Mouse (Mus musculus) layer of hippocampus, adult 8-10 months (tissue): ENCODE measurements around the gene Lsm14b. TPM values are rescaled to one million over a fixed set of nuclear protein-coding genes. Genes with fewer than 3 reads are reported as not detected.

Experiments
- DNase-seq, 2 experiments: peaks; one replicate each; pipeline ENCODE4 v3.0.0; 2022; ENCODE audit warnings: low spot score in 2 of 2
- total RNA-seq, 4 experiments: library from RNA; stranded (reverse); gene quantifications; 2 replicates each; pipeline ENCODE4 v1.2.4; 2022

Lsm14b gene
- 10 to 100 TPM; 83.3 to 97.9 (median 92.6) TPM for total RNA-seq

DNA sequence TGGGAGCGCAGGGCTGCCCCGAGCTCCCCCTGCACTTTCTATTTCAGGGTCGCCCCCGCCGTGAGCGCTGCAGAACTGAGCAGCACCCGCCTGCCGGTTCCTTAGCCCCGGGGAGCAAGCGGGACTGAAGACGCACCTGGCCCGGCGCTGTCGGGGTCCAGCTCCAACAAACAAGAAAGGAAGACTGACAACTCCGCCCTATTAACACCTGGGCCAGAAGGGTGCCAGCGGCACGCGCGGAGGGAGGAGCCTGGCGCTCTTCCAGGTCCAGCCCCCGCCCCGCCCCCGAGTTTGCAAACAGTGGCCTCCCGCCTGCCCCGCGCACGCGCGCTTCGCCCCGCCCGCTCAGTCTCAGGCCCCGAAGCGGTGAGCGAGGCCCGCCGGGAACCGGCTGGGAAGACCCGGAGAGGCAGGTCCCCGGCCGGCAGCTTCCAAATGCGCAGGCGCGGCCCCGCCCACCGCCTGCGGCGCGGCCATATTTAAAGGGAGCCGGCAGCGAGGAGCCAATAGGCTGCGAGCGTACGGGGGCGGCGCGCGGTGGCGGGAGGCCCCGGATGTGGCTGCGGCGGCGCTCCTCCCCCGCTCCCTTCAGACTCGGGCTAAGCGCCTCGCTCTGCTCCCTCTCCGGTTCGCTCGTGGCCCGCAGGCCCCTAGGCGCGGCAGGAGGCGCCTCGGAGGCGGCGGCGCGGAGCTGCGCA, at the start of gene Lsm14b:
TSS of gene Lsm14b (plus strand) at position 587 of the 698 bp plus-strand sequence.
- peak; percentile 97 to 99 for DNase-seq

DNA sequence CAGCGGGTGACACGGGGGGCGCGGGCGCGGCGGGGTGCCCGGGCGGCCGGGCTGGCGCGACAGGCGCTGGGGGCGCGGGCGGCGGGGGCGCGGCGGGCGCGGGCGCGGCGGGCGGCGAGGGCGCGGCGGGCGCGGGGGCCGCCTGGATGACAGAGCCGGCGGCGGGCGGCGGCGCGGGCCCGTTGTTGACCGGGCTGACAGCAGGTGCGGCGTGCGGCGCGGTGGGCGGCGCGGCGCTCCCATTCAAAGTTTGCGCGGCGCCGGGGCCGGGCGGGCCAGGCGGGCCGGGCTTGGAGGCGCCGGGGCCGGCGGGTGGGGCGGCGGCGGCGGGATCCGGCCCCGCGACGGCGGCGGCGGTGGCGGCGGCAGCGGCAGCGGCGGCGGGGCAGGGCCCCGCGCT, 48.9 kb upstream of the Lsm14b start:
- no peak for DNase-seq

DNA sequence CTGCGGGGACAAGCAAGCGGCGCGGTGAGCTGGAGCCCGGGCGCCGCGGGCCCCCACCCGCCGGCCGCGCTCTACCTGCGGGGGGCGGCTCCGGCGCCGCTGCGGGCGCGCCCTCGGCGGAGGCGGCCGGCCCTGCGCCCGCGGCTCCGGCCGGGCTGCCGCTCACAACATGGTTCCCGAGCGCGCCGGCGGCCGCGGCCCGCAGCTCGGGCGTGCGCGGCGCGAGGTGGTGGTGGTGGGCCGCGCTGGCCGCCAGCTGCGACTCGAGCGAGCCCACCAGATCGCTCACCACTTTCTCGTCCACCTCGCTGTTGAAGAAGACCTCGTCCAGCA, 48.5 kb upstream of the Lsm14b start:
- DNase-seq = no peak

DNA sequence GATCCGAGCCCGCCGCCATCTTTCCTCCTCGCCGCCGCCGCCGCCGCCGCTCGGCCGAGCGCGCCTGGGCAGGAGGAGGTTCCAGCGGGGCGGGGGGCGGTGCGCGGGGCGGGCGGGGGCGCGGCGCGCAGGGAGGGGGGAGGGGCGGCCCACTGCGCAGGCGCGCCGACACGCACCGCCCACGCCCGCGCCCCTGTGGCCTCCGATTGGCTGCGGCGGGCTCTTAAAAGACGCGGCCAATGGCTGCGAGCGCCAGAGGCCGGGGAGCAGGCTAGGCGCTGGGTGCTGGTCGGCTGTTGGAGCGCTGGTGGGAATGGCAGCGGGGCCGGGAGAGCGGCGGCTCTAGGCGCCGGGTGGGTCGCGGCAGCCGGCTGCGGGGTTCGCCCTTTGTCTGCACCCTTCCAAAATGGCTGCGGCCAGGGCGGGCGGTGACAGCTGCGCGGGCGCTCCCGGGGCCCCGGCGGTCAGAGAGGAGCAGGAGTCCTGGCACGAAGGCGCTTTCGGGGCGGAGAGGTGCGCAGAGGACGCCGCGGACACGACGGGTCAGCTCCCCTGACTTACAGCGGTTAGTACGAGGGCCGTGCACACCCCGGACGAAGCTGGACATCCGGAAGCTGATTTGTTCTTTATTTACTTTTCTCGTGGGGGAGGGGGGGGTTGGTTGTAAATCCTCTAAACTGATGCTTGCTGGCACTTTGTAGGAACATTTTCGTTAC, 48.0 kb upstream of the Lsm14b start, which contains the start of gene Taf4:
TSS of gene Taf4 (minus strand) at position 19 of the 716 bp plus-strand sequence.
- peak; percentile 77 to 87 for DNase-seq

DNA sequence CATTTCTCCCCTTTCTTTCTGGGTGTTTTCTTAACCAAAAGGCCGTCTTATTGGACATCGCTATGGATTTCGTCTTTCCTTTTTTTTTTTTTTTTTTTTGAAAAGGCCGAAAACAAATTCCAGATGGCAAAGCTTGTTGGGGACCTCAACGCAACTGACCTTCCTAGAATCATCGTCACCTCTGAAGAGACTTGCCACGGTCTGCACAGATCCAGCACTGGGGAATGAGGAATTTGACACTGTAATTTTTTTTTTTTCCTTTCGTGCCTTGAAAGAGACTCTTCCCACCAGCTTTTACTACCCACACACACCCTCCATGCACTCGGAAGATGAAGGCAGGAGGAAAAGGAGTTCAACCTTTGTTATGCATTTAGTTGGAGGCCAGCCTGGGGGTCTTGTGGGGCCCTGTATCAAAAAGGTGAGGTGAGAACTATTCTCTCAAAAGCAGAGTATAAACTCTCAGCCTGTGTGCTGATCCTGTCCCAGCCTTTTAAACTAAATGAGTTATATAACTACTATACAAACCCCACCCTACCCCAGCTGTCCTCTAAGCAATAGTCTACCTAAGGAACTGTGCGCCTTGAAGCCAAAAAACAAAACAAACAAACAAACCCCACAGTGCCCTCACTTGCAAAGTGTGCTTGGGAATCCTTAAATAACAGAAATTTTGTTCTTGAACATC, 47.3 kb upstream of the Lsm14b start:
- no peak for DNase-seq

DNA sequence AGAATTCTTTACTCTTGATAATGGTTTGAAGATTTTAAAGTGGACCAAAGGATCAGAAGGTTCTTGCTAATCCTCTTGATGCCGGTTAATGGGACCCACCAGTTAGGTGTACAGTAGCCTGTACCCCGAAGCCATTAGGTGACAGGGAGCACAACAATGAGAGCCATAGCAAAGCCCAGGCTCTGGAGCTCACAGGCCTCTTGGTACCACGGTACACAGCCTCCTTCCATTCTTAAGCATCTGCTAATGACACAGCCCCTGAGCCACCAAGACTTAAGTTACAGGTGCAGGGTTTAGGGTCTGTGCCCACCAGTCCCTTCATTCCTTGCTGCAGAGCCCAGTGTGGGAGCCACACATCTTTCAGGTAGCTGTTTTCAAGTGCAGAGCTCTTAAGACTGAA, 46.5 kb upstream of the Lsm14b start:
- no peak for DNase-seq

DNA sequence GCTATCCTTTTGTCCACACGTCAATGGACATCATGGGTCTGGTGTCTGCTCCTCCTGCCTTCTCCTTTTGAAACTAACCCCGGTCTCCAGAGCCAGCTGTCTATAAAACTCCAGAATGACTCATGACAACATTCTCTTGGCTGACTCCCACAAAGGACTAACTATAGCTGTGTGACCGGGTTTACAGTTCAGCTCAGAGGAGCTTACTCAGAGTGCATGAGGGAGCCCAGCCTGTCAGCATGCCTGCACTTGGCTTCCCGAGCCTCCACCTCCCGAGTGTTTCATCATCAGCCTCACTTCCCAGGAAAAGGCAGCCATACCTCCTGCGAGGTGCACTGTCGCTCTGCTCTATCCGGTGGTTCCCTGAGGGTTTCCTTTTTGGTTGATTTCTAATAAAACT, 45.0 kb upstream of the Lsm14b start:
- DNase-seq = no peak

DNA sequence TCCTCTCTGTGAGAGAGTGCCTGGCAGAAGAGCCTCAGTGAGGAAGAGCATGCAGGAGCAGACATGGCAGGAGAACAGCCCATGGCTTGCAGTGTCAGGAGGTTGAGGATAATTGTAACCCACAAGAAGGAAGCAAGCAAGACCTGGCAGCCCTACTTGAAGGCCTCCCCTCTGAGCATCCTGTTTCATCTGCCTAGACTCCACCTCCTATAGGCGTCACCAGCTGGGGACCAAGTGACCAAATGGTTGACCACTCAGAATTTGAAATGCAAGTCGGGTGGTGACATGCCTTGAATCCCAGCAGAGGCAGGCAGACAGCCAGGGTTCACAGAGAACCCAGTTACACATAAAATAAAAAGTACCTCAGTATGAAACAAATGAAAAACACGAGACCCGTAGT, 44.2 kb upstream of the Lsm14b start:
- no peak for DNase-seq

DNA sequence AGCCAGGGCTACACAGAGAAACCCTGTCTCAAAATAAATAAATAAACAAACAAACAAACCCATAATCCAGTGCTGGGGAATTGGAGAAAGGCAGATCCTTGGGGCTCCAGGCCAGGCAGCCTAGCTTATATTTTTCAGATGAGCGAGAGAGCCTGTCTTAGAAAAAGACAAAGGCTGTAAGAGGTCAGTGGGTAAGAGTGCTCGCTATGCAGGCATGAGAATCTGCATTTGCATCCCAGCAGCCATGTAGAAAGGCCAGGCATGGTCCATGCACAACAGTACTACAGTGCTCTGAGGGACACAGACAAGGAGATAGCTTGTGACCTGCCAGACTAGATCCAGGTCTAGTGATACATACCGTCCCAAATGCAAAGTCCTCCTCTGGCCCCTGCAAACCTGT, 42.1 kb upstream of the Lsm14b start:
- DNase-seq = no peak

DNA sequence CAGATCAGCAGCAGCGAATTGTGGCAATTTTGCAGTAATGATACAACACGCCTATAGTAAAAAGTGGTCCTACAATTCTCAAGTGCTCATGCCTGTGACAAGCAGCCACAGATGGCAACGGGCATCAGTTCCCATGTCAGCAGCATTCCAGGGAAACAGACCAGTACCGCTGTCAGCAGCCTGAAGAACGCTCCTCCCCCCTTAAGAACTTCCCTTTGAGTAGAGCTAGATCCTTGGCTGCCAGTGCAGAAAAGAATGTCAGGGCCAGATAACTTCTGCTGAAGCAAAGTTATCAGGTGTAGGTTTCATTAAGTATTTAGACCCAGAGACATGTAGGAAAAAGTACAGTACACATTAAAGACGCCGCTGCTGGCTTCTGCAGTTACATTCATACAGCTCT, 40.0 kb upstream of the Lsm14b start:
- no peak for DNase-seq

DNA sequence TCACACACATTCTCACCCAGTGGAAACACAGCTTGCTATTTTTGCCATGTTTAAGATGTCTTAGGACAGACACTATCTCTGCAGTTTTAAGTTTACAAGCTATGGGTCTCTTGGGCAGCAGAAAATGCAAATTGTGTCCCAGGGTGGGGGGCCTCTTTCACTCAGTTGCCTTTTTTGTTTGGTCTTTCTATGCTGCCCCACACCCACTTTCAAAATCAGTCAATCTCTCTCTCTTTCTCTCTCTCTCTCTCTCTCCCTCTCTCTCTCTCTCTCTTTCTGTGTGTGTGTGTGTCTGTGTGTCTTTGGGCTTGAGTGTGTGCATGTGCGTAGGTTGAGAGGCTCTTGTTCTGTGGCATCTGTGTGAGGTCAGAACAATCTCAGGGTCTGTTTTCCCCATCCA, 39.1 kb upstream of the Lsm14b start:
- no peak for DNase-seq

DNA sequence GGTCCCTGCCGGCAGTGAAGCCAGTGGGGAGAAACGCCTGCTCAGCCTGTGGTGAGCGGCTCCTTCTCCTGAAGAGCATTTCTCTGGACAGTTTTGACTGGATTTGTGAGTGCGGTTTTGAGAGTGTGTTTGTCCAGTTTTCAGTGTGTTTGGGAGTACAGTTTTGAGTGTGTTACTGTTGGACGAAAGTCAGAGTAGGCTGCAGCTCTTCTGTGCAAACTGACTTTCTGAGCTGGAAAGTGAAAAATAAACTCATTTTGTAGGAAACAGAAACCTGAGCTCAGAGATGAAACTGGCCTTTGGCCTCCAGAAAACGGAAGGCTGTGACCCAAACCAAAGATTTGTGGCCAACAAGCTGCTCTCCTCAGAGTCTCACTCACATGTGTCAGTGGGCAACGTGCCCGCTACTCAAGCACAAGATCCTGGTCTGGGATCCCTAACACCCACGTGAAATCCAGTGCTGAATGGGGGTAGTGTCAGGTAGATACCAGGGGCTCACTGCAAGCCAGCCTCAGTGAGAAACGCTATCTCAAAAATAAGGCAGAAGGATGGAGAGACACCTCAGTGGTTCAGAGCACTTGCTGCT, 38.3 kb upstream of the Lsm14b start:
- no peak for DNase-seq

DNA sequence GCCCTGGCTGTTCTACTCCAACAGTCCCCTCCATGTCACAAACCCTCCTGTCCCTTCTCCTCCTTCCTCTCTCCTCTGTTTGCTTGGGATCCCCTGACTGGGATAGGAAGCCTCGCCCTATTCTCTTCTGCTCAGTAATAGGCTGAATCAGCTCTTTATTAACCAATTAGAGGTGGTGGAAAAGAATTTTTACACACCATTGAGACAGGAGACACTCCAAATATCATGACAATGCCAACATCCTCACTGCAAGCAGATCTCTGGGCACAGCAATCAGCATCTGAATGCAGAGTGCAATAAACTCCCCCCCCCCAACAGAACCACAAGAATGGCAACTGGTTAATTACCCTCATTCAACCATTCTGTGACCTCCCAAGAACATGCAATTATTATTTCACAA, 35.7 kb upstream of the Lsm14b start:
- no peak for DNase-seq

DNA sequence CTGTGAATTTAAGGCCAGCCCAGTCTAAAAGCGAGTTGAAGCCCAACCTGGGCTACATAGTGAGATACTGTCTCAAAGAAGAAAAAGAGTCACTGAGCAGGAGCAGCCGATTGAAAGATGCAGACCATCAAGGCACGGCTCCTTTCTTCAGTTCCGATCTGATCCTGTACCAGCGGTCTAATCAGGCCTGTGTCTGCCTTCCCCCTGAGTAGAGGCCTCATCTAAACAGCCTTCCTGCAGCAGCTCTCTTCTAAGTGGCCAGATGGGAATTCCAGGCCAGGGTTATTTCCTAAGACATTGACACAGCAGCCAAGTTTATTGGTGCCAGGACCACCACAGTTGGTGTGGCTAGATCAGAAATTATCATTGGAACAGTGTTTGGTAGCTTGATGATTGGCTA, 31.7 kb upstream of the Lsm14b start:
- DNase-seq = no peak

DNA sequence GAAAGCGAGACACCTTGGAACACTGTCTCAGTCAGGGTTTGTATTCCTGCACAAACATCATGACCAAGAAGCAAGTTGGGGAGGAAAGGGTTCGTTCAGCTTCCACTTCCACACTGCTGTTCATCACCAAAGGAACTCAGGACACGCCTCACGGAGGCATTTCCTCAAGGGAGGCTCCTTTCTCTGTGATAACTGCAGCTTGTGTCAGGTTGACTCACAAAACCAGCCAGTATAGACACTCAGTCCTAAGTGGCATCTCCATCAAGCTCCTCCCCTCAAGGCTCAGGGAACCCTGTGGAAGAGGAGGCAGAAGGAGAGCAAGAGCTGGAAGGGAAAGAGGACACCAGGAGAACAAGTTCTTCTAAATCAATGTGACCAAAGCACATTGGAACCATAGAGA, 26.4 kb upstream of the Lsm14b start:
- no peak for DNase-seq

DNA sequence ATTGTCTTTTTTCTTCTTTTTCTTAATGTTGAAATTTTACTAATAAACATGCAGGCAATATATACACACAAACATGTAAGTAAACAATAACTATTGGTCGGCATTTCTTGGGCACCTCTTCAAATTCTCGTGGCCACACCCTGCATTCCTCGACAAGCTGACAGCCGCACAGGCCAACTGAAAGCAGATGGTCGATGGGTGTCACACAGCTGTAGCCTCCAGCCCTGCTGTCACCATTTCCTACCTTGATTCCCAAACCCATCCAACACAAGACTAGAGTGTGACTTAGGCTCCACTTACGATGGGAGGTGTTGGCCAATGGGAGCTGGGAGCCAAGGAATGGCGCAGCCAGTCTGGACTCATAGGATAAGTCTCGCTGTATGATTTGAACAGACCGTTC, 23.2 kb upstream of the Lsm14b start:
- no peak for DNase-seq

DNA sequence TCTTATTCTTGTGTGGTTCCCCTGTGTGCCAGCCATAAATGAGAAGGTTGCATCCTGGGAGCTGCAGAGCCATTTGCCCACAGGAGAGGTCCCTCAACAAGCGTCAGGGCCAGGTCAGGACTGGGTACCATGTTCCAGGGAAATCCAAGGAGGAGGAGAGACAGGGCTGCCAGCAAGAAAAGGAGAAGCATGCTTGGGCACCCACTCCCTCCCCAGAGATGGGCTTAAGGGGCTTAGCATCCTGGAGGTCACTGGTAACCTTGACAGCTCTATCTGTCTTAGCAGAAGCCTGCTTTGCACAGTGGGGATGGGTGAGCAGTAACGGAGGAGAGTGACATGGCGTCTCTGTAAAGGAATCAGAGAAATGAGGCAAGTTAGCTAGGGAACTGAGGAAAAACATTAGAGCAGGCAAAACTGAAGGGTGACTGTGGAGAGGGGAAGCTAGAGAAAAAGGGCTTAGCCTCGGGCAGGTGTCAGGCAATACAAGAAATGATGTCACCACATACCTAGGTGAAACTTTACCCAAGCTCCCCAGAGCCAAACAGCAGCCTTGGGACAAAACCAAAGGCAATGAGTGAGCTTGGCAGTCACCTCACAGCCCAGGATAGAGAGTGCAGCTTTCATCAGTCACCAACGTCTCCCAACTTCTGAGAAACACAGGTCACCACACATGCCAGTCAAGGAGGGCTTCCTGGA, 19.0 kb upstream of the Lsm14b start:
- DNase-seq = no peak

DNA sequence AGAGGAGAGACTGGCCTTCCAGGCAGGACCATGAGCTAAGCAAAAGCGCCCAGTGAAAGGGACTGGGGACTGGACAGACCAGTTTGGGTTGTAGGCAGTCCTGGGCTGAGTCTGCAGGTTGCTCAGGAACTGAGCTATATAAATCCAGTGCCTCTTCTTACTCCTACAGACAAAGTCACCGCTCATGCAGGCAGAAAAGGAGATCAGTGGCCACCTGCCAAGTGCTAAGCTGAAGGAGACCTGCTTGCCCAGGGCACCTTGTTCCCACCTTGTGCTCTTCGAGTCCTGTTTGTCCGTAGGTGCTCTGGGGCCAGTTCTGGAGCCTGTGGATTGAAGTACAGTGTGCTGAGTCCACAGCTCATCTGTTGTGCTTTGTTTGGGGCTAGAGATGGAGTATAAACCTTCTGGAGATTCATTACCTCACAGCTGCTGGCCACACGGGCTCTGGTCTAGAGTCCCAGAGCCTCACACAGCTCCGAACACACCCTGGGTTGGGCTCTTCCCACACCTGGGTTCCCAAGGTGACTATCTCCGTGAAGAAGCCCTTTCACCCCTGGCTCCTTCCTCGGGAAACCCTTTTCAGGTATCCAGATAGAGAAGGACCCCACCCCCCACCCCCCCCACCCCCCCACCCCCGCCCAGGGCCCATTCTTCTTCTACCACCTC, 18.3 kb upstream of the Lsm14b start:
- DNase-seq = no peak

DNA sequence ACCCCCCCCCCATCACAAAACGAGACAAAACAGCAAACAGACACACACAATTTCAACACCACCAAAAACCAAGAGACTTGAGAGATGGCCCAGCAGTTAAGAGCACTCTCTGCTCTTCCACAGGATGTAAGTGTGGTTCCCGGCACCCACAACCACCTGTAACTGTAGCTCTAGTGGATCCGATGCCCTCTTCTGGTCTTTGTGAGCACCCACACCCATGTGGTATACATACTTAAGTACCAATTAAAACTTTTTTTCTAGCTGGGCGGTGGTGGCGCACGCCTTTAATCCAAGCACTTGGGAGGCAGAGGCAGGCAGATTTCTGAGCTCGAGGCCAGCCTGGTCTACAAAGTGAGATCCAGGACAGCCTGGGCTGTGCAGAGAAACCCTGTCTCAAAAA, 14.1 kb upstream of the Lsm14b start:
- no peak for DNase-seq

DNA sequence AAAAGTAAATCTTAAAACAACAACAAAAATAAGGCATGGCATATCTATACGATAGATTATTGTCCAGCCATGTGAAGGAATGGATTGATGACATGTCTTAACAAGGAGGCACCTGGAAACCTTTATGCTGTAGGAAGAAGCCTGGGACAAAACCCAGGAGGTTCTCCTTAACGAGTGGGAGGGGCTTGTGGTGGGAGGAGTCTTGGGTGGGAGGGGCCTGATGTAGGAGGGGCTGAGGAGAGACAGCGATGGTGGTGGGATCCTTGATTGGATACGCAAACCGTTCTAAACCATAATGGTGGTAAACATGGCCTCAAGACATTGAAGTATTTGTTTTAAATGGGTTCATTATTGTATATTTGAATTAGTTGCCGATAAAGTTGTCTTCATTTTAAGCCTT, 13.4 kb upstream of the Lsm14b start:
- DNase-seq = no peak

DNA sequence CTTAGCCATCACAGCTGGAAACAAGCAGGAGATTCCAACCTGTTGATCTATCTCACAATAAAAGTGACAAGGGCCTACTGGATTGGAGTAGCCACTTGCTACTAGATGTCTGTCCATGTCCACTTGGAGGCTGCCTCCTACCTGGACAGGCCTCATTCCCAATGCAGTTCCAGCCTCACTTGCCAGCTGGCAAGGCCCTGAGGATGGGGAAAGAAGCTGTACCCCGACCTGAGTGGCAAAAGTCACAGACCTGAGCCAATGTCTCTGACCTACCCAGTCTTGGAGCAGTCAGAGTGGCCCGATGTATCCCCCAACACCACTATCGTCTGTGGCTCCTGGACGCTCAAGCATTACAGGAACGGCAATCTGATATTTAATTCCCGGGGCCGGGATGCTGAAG, 11.1 kb upstream of the Lsm14b start:
- no peak for DNase-seq
